Mouse (Mus musculus) testis, adult 2 months (tissue): Measurements from ENCODE around the gene Josd1. TPM values are rescaled to one million over a fixed set of nuclear protein-coding genes. Genes with fewer than 3 reads are reported as not detected.

Experiments
- H3K27ac ChIP-seq: fragments of 200-500 bp; 2 replicates; pipeline ENCODE4 v1.5.1; 2012; ENCODE audit warnings: low read depth, low read length; ENCODE audit not compliant: control insufficient read depth, insufficient read depth
- H3K27me3 ChIP-seq: fragments of 200-500 bp; 2 replicates; pipeline ENCODE4 v1.6.1; 2012; ENCODE audit warnings: mild to moderate bottlenecking, low read length, moderate library complexity; ENCODE audit not compliant: control insufficient read depth, insufficient read depth
- H3K36me3 ChIP-seq: fragments of 200-500 bp; 2 replicates; pipeline ENCODE4 v1.6.1; 2012; ENCODE audit warnings: mild to moderate bottlenecking, low read length; ENCODE audit not compliant: control insufficient read depth, insufficient read depth
- H3K4me1 ChIP-seq: fragments of 200-500 bp; 2 replicates; pipeline ENCODE4 v1.6.1; 2012; ENCODE audit warnings: low read length; ENCODE audit not compliant: control insufficient read depth, insufficient read depth
- H3K4me3 ChIP-seq: fragments of 200-500 bp; 2 replicates; pipeline ENCODE4 v1.5.1; 2012; ENCODE audit warnings: low read depth, mild to moderate bottlenecking, low read length, moderate library complexity, mixed read lengths; ENCODE audit not compliant: control insufficient read depth
- CTCF ChIP-seq: fragments of 200-500 bp; IDR thresholded peaks from 2 replicates; pipeline ENCODE4 v1.5.1; 2012; ENCODE audit warnings: low read depth, mild to moderate bottlenecking, inconsistent platforms, low read length, moderate library complexity; ENCODE audit not compliant: control insufficient read depth, insufficient read depth, insufficient replicate concordance
- POLR2A ChIP-seq: fragments of 200-500 bp; IDR thresholded peaks from 2 replicates; pipeline ENCODE4 v1.6.1; 2012; ENCODE audit warnings: low read depth, mild to moderate bottlenecking, inconsistent platforms, low read length, moderate library complexity; ENCODE audit not compliant: control insufficient read depth
- polyA plus RNA-seq: library from polyadenylated mRNA; depleted of rRNA; stranded (reverse); fragments of >200 nt; gene quantifications from 2 replicates; pipeline ENCODE4 v1.2.3, GENCODE M21; 2012; rRNA removed

Josd1 gene
- polyA plus RNA-seq, result 22.6 and 24.9 TPM in 2 replicates

GRCm38 (mm10) chr15:79687646-79688267, at the start of gene Josd1:
Gene Josd1, minus strand, starts transcription at chr15:79687919.
- H3K36me3 ChIP-seq, result peaks cover 3% of the 10 kb centered on the region
- H3K4me1 ChIP-seq, result peaks cover 11% of the 10 kb centered on the region
- peak within 1 kb of the TSS; percentile 99 for H3K27ac ChIP-seq
- H3K4me3 ChIP-seq, result peak within 1 kb of the TSS; percentile 96
- TF ChIP-seq CTCF, result 0 out of 2 replicates have a peak, but pooled peaks have one; percentile 10
- peak; percentile 99 for TF ChIP-seq POLR2A
- no peaks in the 10 kb centered on the region for H3K27me3 ChIP-seq

GRCm38 (mm10) chr15:79734311-79734710, 46.6 kb upstream of the Josd1 start:
- Histone ChIP-seq H3K36me3 (no peaks in the 10 kb centered on the region; the same call in 1 of the 2 replicates), H3K4me1 (peaks cover 2% of the 10 kb centered on the region), H3K27ac (0 out of 2 replicates have a peak overlapping the region, but pooled peaks have one; percentile 16), H3K4me3 (no peak overlapping the region), H3K27me3 (no peaks in the 10 kb centered on the region)
- TF ChIP-seq CTCF (no peak), POLR2A (no peak)

- Histone ChIP-seq H3K27ac (no peak overlapping the region), H3K27me3 (no peaks in the 10 kb centered on the region), H3K4me1 (peaks cover 2% of the 10 kb centered on the region), H3K36me3 (no peaks in the 10 kb centered on the region; the same call in 1 of the 2 replicates), H3K4me3 (no peak overlapping the region)
- TF ChIP-seq POLR2A (no peak), CTCF (no peak)
These were observed 45.9 kb upstream of the Josd1 start for GRCm38 (mm10) chr15:79733640-79734039.

GRCm38 (mm10) chr15:79733192-79733591, 45.5 kb upstream of the Josd1 start:
- no peaks in the 10 kb centered on the region; the same call in 1 of the 2 replicates for H3K36me3 ChIP-seq
- no peak for TF ChIP-seq CTCF
- no peak overlapping the region for H3K4me3 ChIP-seq
- H3K27ac ChIP-seq, result no peak overlapping the region
- H3K4me1 ChIP-seq, result peaks cover 2% of the 10 kb centered on the region
- no peaks in the 10 kb centered on the region for H3K27me3 ChIP-seq

GRCm38 (mm10) chr15:79731554-79731953, 43.8 kb upstream of the Josd1 start:
- H3K27ac ChIP-seq, result no peak overlapping the region
- no peaks in the 10 kb centered on the region; the same call in 1 of the 2 replicates for H3K36me3 ChIP-seq
- H3K27me3 ChIP-seq, result no peaks in the 10 kb centered on the region
- peaks cover 2% of the 10 kb centered on the region for H3K4me1 ChIP-seq
- H3K4me3 ChIP-seq, result no peak overlapping the region
- TF ChIP-seq CTCF, result no peak
- no peak for TF ChIP-seq POLR2A

GRCm38 (mm10) chr15:79728731-79729388, 41.1 kb upstream of the Josd1 start:
- TF ChIP-seq POLR2A, result no peak
- TF ChIP-seq CTCF, result no peak
- no peaks in the 10 kb centered on the region for H3K27me3 ChIP-seq
- no peak overlapping the region for H3K27ac ChIP-seq
- no peak overlapping the region for H3K4me3 ChIP-seq
- no peaks in the 10 kb centered on the region for H3K4me1 ChIP-seq
- H3K36me3 ChIP-seq, result no peaks in the 10 kb centered on the region; the same call in 1 of the 2 replicates

GRCm38 (mm10) chr15:79728311-79728710, 40.6 kb upstream of the Josd1 start:
- Histone ChIP-seq H3K4me1 (no peaks in the 10 kb centered on the region), H3K36me3 (no peaks in the 10 kb centered on the region; the same call in 1 of the 2 replicates), H3K4me3 (no peak overlapping the region), H3K27ac (no peak overlapping the region), H3K27me3 (no peaks in the 10 kb centered on the region)
- no peak for TF ChIP-seq CTCF
- TF ChIP-seq POLR2A, result no peak
